Mouse (Mus musculus): ENCODE data around the gene Hs3st4.

The Hs3st4 gene

GRCm38 (mm10) chr7:123982461-123983038 lies at the start of gene Hs3st4:
Hs3st4 (plus strand) TSS chr7:123982869.
- no peak for DNase-seq (ENCODE audit: low read depth)

- DNase-seq (ENCODE audit: low read depth) = no peak
These were observed 35.8 kb upstream of the Hs3st4 start for GRCm38 (mm10) chr7:123946836-123947235.

GRCm38 (mm10) chr7:123963021-123963420 lies 19.6 kb upstream of the Hs3st4 start:
- no peak for DNase-seq (ENCODE audit: low read depth)

- no peak for DNase-seq (ENCODE audit: low read depth)
These were observed 18.0 kb upstream of the Hs3st4 start for GRCm38 (mm10) chr7:123964559-123965142.

- no peak for DNase-seq (ENCODE audit: low read depth)
These were observed 17.2 kb upstream of the Hs3st4 start for GRCm38 (mm10) chr7:123965515-123965914.

- DNase-seq (ENCODE audit: low read depth) = no peak
These were observed 7.2 kb upstream of the Hs3st4 start for GRCm38 (mm10) chr7:123975441-123975840.

GRCm38 (mm10) chr7:123981435-123981834 lies 1.2 kb upstream of the Hs3st4 start:
- no peak for DNase-seq (ENCODE audit: low read depth)

- DNase-seq (ENCODE audit: low read depth) = no peak
These were observed 659 bp upstream of the Hs3st4 start for GRCm38 (mm10) chr7:123982010-123982409.

GRCm38 (mm10) chr7:123983177-123984046 lies 743 bp downstream of the Hs3st4 start:
- DNase-seq (ENCODE audit: low read depth) = no peak

- DNase-seq (ENCODE audit: low read depth) = no peak
These were observed 9.5 kb downstream of the Hs3st4 start for GRCm38 (mm10) chr7:123992121-123992520.

GRCm38 (mm10) chr7:123997266-123997665 lies 14.6 kb downstream of the Hs3st4 start:
- no peak for DNase-seq (ENCODE audit: low read depth)

GRCm38 (mm10) chr7:123998601-123999000 lies 15.9 kb downstream of the Hs3st4 start:
- DNase-seq (ENCODE audit: low read depth) = no peak

- no peak for DNase-seq (ENCODE audit: low read depth)
These were observed 44.2 kb downstream of the Hs3st4 start for GRCm38 (mm10) chr7:124026908-124027307.

GRCm38 (mm10) chr7:124032236-124032635 lies 49.6 kb downstream of the Hs3st4 start:
- no peak for DNase-seq (ENCODE audit: low read depth)

GRCm38 (mm10) chr7:124033332-124033731 lies 50.7 kb downstream of the Hs3st4 start:
- no peak for DNase-seq (ENCODE audit: low read depth)

- no peak for DNase-seq (ENCODE audit: low read depth)
These were observed 54.6 kb downstream of the Hs3st4 start for GRCm38 (mm10) chr7:124037281-124037700.

- DNase-seq (ENCODE audit: low read depth) = no peak
These were observed 56.5 kb downstream of the Hs3st4 start for GRCm38 (mm10) chr7:124039142-124039541.

GRCm38 (mm10) chr7:124047382-124047781 lies 64.7 kb downstream of the Hs3st4 start:
- no peak for DNase-seq (ENCODE audit: low read depth)

GRCm38 (mm10) chr7:124048971-124049370 lies 66.3 kb downstream of the Hs3st4 start:
- DNase-seq (ENCODE audit: low read depth) = no peak

- DNase-seq (ENCODE audit: low read depth) = no peak
These were observed 67.8 kb downstream of the Hs3st4 start for GRCm38 (mm10) chr7:124050421-124050820.

- DNase-seq (ENCODE audit: low read depth) = no peak
These were observed 101.1 kb downstream of the Hs3st4 start for GRCm38 (mm10) chr7:124083741-124084140.

GRCm38 (mm10) chr7:124129019-124129418 lies 146.3 kb downstream of the Hs3st4 start:
- DNase-seq (ENCODE audit: low read depth) = no peak

GRCm38 (mm10) chr7:124131312-124131711 lies 148.6 kb downstream of the Hs3st4 start:
- DNase-seq (ENCODE audit: low read depth) = no peak

Data from naive thymus-derived CD4-positive, alpha-beta T cell, adult 2 months (primary cell).